Mouse (Mus musculus) liver, embryonic 18 days (tissue): ENCODE results near the gene Sbf1. TPM values are rescaled to one million over a fixed set of nuclear protein-coding genes. Genes with fewer than 3 reads are reported as not detected.

Source experiments
- polyA plus RNA-seq: library from polyadenylated mRNA; depleted of rRNA; stranded (reverse); fragments of >200 nt; gene quantifications from 2 replicates; pipeline ENCODE4 v1.2.3, GENCODE M21; 2012; rRNA removed

Sbf1 gene
- 26.2 and 28.5 TPM in 2 replicates for polyA plus RNA-seq

GRCm38 (mm10) chr15:89315190-89315731, at the start of gene Sbf1:
TSS of gene Sbf1 (minus strand) at chr15:89315311.

DNA sequence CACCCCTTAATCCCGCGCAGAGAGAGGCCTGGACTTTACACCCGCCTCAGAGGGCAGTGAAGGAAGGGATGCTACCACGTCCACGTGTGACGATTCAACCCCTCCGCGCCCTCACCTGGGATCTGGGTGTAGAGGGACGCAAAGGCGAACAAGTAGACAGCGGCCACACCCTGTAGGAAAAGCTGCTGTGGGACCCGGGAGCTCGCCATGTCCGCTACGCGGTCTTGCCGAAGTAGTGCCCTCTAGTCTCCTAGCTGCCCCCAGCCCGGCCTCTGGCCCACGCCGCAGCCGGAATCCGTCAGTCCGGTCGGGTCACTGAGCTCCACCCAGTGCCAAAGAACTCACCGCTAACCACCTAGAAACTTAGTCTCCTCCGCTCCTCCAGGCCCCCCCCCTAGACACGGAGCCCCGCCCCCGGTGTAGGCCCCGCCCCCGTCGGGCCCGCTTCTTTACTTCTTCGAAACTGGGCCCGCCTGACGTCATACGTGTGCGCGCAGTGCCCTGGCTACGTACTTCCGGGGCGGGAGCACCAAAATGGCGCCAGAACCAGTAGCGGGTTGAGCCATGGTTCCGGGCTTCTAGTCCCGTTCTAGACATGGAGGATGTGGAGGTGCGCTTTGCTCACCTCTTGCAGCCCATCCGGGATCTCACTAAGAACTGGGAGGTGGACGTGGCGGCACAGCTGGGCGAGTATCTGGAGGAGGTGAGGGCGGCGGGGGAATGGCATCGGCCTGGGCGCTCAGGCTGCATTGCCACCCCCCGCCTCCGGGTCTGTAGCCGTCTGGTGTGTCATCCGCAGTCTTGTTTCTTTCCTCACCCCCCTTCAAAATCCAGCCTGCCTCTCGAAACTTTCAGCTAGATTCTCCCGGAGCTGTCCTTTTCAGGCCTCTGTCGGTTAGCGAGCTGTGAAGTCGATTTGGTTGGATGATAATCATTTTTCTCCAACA, 40.4 kb upstream of the Sbf1 start, which contains the start of the genes Lmf2 and Ncaph2:
TSS of gene Lmf2 (minus strand) at position 419 of the 947 bp plus-strand sequence.
TSS of gene Ncaph2 (plus strand) at position 479 of the 947 bp plus-strand sequence.

DNA sequence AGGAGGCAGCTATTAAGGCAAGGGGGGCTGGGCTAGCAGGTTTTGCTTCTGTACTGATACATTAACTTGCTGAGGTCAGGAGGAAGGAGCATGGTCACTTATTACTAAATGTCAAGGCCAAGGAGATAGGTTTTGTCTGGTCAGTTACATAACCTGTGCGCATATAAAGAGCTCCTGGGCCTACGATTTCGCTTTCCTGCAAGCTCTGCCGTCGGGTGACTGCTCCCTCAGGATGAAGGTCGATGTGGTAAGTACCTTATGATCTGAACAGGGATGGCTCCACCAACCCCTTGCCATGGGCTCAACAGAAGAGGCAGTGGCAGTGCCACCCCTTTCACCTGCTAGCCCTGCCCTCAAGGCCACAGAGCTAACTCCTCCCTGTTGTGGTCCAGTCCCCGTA, 19.2 kb upstream of the Sbf1 start, which contains the start of gene Miox:
TSS of gene Miox (plus strand) at position 128 of the 400 bp plus-strand sequence.

GRCm38 (mm10) chr15:89322670-89323522, 7.8 kb upstream of the Sbf1 start, which contains the start of gene Adm2:
TSS of gene Adm2 (plus strand) at chr15:89322720.

Other genes starting within 250 kb of the Sbf1 start
- 21.5 and 25.2 TPM in 2 replicates for gene Trabd, start 240.2 kb downstream of the Sbf1 start, polyA plus RNA-seq
- gene Selenoo, start 226.2 kb downstream of the Sbf1 start, polyA plus RNA-seq = 22.4 and 25.8 TPM in 2 replicates
- gene Tubgcp6, start 192.2 kb downstream of the Sbf1 start, polyA plus RNA-seq = 6.5 and 8.5 TPM in 2 replicates
- 9.1 and 9.7 TPM in 2 replicates for gene Hdac10, start 186.6 kb downstream of the Sbf1 start, polyA plus RNA-seq
- gene Mapk12, start 174.6 kb downstream of the Sbf1 start, polyA plus RNA-seq = 3.5 and 4.5 TPM in 2 replicates
- 1.3 TPM in 2 replicates for gene Mapk11, start 165.7 kb downstream of the Sbf1 start, polyA plus RNA-seq
- 37.7 and 44.3 TPM in 2 replicates for gene Plxnb2, start 134.5 kb downstream of the Sbf1 start, polyA plus RNA-seq
- 5.4 and 6.4 TPM in 2 replicates for gene Dennd6b, start 118.8 kb downstream of the Sbf1 start, polyA plus RNA-seq
- gene Ppp6r2, start 103.8 kb downstream of the Sbf1 start, polyA plus RNA-seq = 13.5 and 14.0 TPM in 2 replicates
- gene Adm2, start 7.4 kb upstream of the Sbf1 start, polyA plus RNA-seq = 10.3 and 11.8 TPM in 2 replicates
- gene Miox, start 19.1 kb upstream of the Sbf1 start, polyA plus RNA-seq = 12.7 and 15.7 TPM in 2 replicates
- gene Lmf2, start 40.3 kb upstream of the Sbf1 start, polyA plus RNA-seq = 9.9 and 11.9 TPM in 2 replicates
- 51.8 and 56.2 TPM in 2 replicates for gene Ncaph2, start 40.4 kb upstream of the Sbf1 start, polyA plus RNA-seq
- 21.4 and 21.6 TPM in 2 replicates for gene Sco2, start 58.5 kb upstream of the Sbf1 start, polyA plus RNA-seq
- 1.3 and 1.6 TPM in 2 replicates for gene Tymp, start 61.7 kb upstream of the Sbf1 start, polyA plus RNA-seq
- gene Odf3b, start 64.0 kb upstream of the Sbf1 start, polyA plus RNA-seq = 0.96 and 1.2 TPM in 2 replicates
- not detected in 2 replicates for gene Klhdc7b, start 69.6 kb upstream of the Sbf1 start, polyA plus RNA-seq
- 0.19 TPM in 1 of 2 replicates, not detected in the other for gene Syce3, start 95.2 kb upstream of the Sbf1 start, polyA plus RNA-seq
- gene Cpt1b, start 110.6 kb upstream of the Sbf1 start, polyA plus RNA-seq = 21.3 and 23.0 TPM in 2 replicates
- 1.2 and 1.3 TPM in 2 replicates for gene C730034F03Rik, start 114.3 kb upstream of the Sbf1 start, polyA plus RNA-seq
- gene Gm44502, start 114.4 kb upstream of the Sbf1 start, polyA plus RNA-seq = 0.28 and 0.46 TPM in 2 replicates
- gene Chkb, start 114.6 kb upstream of the Sbf1 start, polyA plus RNA-seq = 28.2 and 29.0 TPM in 2 replicates
- 0.01 TPM in 2 replicates for gene Mapk8ip2, start 138.6 kb upstream of the Sbf1 start, polyA plus RNA-seq
- gene Arsa, start 162.1 kb upstream of the Sbf1 start, polyA plus RNA-seq = 6.8 and 7.0 TPM in 2 replicates
- gene Shank3, start 184.3 kb upstream of the Sbf1 start, polyA plus RNA-seq = 1.4 and 2.4 TPM in 2 replicates